Mouse (Mus musculus) heart, postnatal 0 days (tissue): ENCODE measurements around the gene Pcyt1a. TPM values are rescaled to one million over a fixed set of nuclear protein-coding genes. Genes with fewer than 3 reads are reported as not detected.
A peak's percentile ranks its signal among the peaks of the same experiment; 100 is the strongest.

Experiments
- ATAC-seq: fragments of 200-750 bp; cut with Nextera tagmentation; 2 replicates; pipeline ENCODE4 v1.8.0; 2017; ENCODE audit warnings: low read depth, moderate number of reproducible peaks, moderate library complexity; ENCODE audit not compliant: insufficient read depth
- DNase-seq: peaks from one replicate; pipeline ENCODE4 v3.0.0-alpha.2; 2016; ENCODE audit warnings: low spot score
- H3K27ac ChIP-seq: fragments of 300-500 bp; sonication (generic); 2 replicates; pipeline ENCODE4 v1.5.1; 2014; ENCODE audit warnings: low read depth, mild to moderate bottlenecking
- H3K27me3 ChIP-seq: fragments of 300-500 bp; sonication (generic); 2 replicates; pipeline ENCODE4 v1.6.1; 2014; ENCODE audit warnings: low read length, mixed read lengths; ENCODE audit not compliant: control insufficient read depth, insufficient read depth
- H3K36me3 ChIP-seq: fragments of 300-500 bp; sonication (generic); replicated peaks from 2 replicates; pipeline ENCODE4 v1.6.1; 2014; ENCODE audit warnings: low read length, mixed read lengths; ENCODE audit not compliant: control insufficient read depth, insufficient read depth
- H3K4me1 ChIP-seq: fragments of 300-500 bp; sonication (generic); 2 replicates; pipeline ENCODE4 v1.6.1; 2014; ENCODE audit warnings: antibody characterized with exemption; ENCODE audit not compliant: control insufficient read depth, insufficient read depth
- H3K4me2 ChIP-seq: fragments of 300-500 bp; sonication (generic); 2 replicates; pipeline ENCODE4 v1.6.1; 2014; ENCODE audit warnings: low read depth, mild to moderate bottlenecking, low read length, moderate library complexity
- H3K4me3 ChIP-seq: fragments of 300-500 bp; sonication (generic); 2 replicates; pipeline ENCODE4 v1.5.1; 2014; ENCODE audit warnings: low read depth, low read length
- H3K9ac ChIP-seq: fragments of 300-500 bp; sonication (generic); replicated peaks from 2 replicates; pipeline ENCODE4 v1.6.1; 2014; ENCODE audit warnings: low read depth, low read length, mixed read lengths
- H3K9me3 ChIP-seq: fragments of 300-500 bp; sonication (generic); replicated peaks from 2 replicates; pipeline ENCODE4 v1.6.1; 2016; ENCODE audit warnings: low read length; ENCODE audit not compliant: control insufficient read depth
- CTCF ChIP-seq: IDR thresholded peaks from 2 replicates; pipeline ENCODE4 v1.5.1; 2016; ENCODE audit warnings: antibody characterized with exemption, control low read depth, low read depth
- EP300 ChIP-seq: IDR thresholded peaks from 2 replicates; pipeline ENCODE4 v1.6.1; 2016; ENCODE audit warnings: antibody characterized with exemption, low read depth
- WGBS: fragments of 180-500 bp; shearing (Covaris S2); extraction: QIAGEN DNeasy Blood & Tissue Kit; methylation state at CpG from one replicate; pipeline ENCODE4 v1.1.7; 2014; 5-methylcytosine and 5-hydroxymethylcytosine counted together
- polyA plus RNA-seq: library from polyadenylated mRNA; unstranded; fragments of >200 nt; fragmentation: Nextera tagmentation; extraction: Ambion mirVana; gene quantifications from 2 replicates; pipeline ENCODE4 v1.2.1, GENCODE M21; 2015
- total RNA-seq: library from RNA; depleted of rRNA; stranded (reverse); fragments of >200 nt; gene quantifications from 2 replicates; pipeline ENCODE4 v1.2.3, GENCODE M21; 2014; ENCODE audit warnings: low replicate concordance

Gene Pcyt1a
- total and polyA plus RNA-seq, 2 experiments from 2014 or later, result 45.4 to 50.3 TPM

- Histone ChIP-seq H3K4me2 (peak overlapping the region; percentile 17; the same call in 1 of the 2 replicates), H3K9ac (no peak overlapping the region), H3K4me1 (no peaks in the 10 kb centered on the region), H3K4me3 (no peak overlapping the region), H3K27me3 (no peaks in the 10 kb centered on the region), H3K27ac (peak overlapping the region; percentile 49; the same call in 1 of the 2 replicates), H3K9me3 (no peaks in the 10 kb centered on the region), H3K36me3 (no peaks in the 10 kb centered on the region)
- ATAC-seq (no peak), DNase-seq (no peak)
- 48% methylated on average over 21 of the region's 21 CpGs for WGBS
- TF ChIP-seq CTCF (no peak), EP300 (no peak)
Observed at GRCm38 (mm10) chr16:32516006-32516962, 85.6 kb downstream of the Pcyt1a start.

- Histone ChIP-seq H3K9me3 (no peaks in the 10 kb centered on the region), H3K4me1 (no peaks in the 10 kb centered on the region), H3K27me3 (no peaks in the 10 kb centered on the region), H3K9ac (no peak overlapping the region), H3K4me3 (no peak overlapping the region), H3K27ac (no peak overlapping the region), H3K4me2 (no peak overlapping the region), H3K36me3 (no peaks in the 10 kb centered on the region)
- DNase-seq (no peak), ATAC-seq (no peak)
- WGBS, result 91% methylated on average over 12 of the region's 12 CpGs
- TF ChIP-seq EP300 (no peak), CTCF (no peak)
Observed at GRCm38 (mm10) chr16:32517785-32518481, 87.2 kb downstream of the Pcyt1a start.

- Histone ChIP-seq H3K9me3 (no peaks in the 10 kb centered on the region), H3K4me3 (no peak overlapping the region), H3K27me3 (no peaks in the 10 kb centered on the region), H3K27ac (no peak overlapping the region), H3K4me2 (no peak overlapping the region), H3K9ac (no peak overlapping the region), H3K4me1 (peaks cover 13% of the 10 kb centered on the region; the same call in 1 of the 2 replicates), H3K36me3 (no peaks in the 10 kb centered on the region)
- DNase-seq, result no peak
- WGBS, result 67% methylated on average over 15 of the region's 15 CpGs
- TF ChIP-seq CTCF (no peak), EP300 (no peak)
- no peak for ATAC-seq
Observed at GRCm38 (mm10) chr16:32519656-32520371, 89.1 kb downstream of the Pcyt1a start.

DNA sequence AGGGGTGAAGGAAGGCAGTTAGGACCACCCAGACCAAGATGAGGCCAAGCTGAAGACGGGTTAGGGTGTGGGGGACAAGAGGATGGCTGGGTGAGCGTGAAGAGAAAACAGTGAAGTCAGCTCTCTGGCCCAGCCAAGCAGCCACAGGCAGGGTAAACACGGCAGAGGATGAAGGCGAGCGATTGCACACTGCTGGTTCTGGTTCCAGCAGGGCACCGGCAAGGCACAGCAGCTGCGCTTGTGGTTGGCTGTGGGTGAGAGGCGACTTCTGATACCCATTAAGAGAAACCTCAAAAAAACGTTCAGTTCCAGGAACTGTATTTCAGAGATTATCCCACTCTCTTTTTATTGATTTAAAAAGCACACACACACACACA lies 89.6 kb downstream of the Pcyt1a start:
- DNase-seq, result no peak
- H3K27me3 ChIP-seq, result no peaks in the 10 kb centered on the region

GRCm38 (mm10) chr16:32522578-32523194 lies 92.0 kb downstream of the Pcyt1a start:
- TF ChIP-seq CTCF, result no peak; the same call in 1 of the 2 replicates
- no peak for TF ChIP-seq EP300

More for the DNA sequence above, 89.6 kb downstream of the Pcyt1a start:
- Histone ChIP-seq H3K4me2 (no peak overlapping the region), H3K9ac (no peak overlapping the region), H3K36me3 (no peaks in the 10 kb centered on the region), H3K4me3 (no peak overlapping the region), H3K9me3 (no peaks in the 10 kb centered on the region), H3K4me1 (peaks cover 13% of the 10 kb centered on the region; the same call in 1 of the 2 replicates), H3K27ac (no peak overlapping the region)
- no peak for ATAC-seq
- WGBS, result 73% methylated on average over 9 of the region's 9 CpGs
- TF ChIP-seq CTCF (no peak), EP300 (no peak)

More at GRCm38 (mm10) chr16:32522578-32523194, 92.0 kb downstream of the Pcyt1a start:
- H3K27me3 ChIP-seq, result no peaks in the 10 kb centered on the region
- H3K4me3 ChIP-seq, result no peak overlapping the region
- WGBS, result 47% methylated on average over 6 of the region's 6 CpGs
- ATAC-seq, result no peak
- no peaks in the 10 kb centered on the region for H3K9me3 ChIP-seq
- H3K4me1 ChIP-seq, result peaks cover 17% of the 10 kb centered on the region; the same call in 1 of the 2 replicates
- peak overlapping the region; percentile 51; the same call in 1 of the 2 replicates for H3K27ac ChIP-seq
- H3K36me3 ChIP-seq, result no peaks in the 10 kb centered on the region
- H3K9ac ChIP-seq, result no peak overlapping the region
- no peak overlapping the region for H3K4me2 ChIP-seq
- DNase-seq, result no peak
